Comparison of ENCODE assay signal across 12 mouse cellular contexts in the genomic region with DNA sequence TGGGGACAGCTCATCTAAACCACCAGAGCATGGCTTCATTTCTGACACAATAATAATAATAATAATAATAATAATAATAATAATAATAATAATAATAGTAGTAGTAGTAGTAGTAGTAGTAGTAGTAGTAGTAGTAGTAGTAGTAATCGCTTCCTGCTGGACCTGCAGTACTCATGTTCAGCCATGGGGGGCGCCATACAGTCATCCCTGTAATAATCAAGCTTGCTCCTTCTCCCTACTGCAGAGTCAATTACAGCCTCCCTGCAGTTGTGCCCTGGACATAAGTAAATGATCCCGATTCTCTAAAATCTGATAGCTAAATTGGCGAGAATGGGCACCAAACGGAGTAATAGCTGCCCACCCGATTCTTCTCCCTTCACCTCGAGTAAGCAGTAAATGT.
A peak's percentile ranks its signal among the peaks of the same experiment; 100 is the strongest.
DNase-seq lines count a peak whose midpoint lies in the region; TF ChIP-seq lines count a peak whose summit lies in the region.
"Had no signal": no experiment of that assay in that cellular context is flagged by ENCODE, and none has a peak within 500 bp of the region (broad histone marks: within the 10 kb centered on the region; RNA-seq: fewer than 3 reads in every experiment).

No protein-coding gene starts in this region.

- no peak overlapping the region for H3K27ac ChIP-seq in left cerebral cortex, adult 2 months
- H3K27ac ChIP-seq in bone marrow macrophage, adult 2 months (ENCODE audit: insufficient read depth, low read depth, low read length), result no peak overlapping the region
- H3K27ac ChIP-seq: limb, embryonic 12.5 days had no signal

- intact Hi-C loops in left cerebral cortex, adult 2 months (cut with DNase I), result loop anchor here (5.0 kb wide), 1 partner anchor 239 kb away; no protein-coding TSS in a partner anchor
- intact Hi-C loops in left cerebral cortex, postnatal 36 days (cut with DNase I), result no loop called here
- intact Hi-C loops in heart, postnatal 14 days (cut with DNase I), result no loop called here

- no peak for DNase-seq in left cerebral cortex, adult 2 months (ENCODE audit: extremely low spot score in 1 of 2, low spot score in 2 of 2)
- DNase-seq in left cerebral cortex, postnatal 36 days (ENCODE audit: low spot score in 2 of 2), result no peak
- DNase-seq in ES-CJ7 (ENCODE audit: low read depth, low spot score), result peak; percentile 36
- peak; percentile 15 for DNase-seq in splenic B cell, adult 2 months (ENCODE audit: low read depth, low spot score)
- DNase-seq in layer of hippocampus, postnatal 10 days (ENCODE audit: low spot score in 2 of 2), result no peak
- DNase-seq in spleen, postnatal 36 days (ENCODE audit: low spot score in 2 of 2), result no peak
- DNase-seq in heart, postnatal 14 days, result no peak
- DNase-seq: gastrocnemius, postnatal 36 days; right cerebral cortex, postnatal 14 days had no signal

- peaks cover 13% of the 10 kb centered on the region for H3K4me1 ChIP-seq in bone marrow macrophage, adult 2 months (ENCODE audit: control insufficient read depth, insufficient read depth, low read length)

- H3K36me3 ChIP-seq in splenic B cell, adult 2 months (ENCODE audit: control insufficient read depth, insufficient read depth, low read length, poor library complexity, severe bottlenecking), result no peaks in the 10 kb centered on the region
- H3K36me3 ChIP-seq: limb, embryonic 12.5 days had no signal

- H3K4me3 ChIP-seq in left cerebral cortex, adult 2 months, result no peak overlapping the region
- no peak overlapping the region for H3K4me3 ChIP-seq in bone marrow macrophage, adult 2 months (ENCODE audit: insufficient read depth, low read length)
- H3K4me3 ChIP-seq: limb, embryonic 12.5 days; megakaryocyte, embryonic 14.5 days had no signal

- peak; percentile 36 for TF ChIP-seq CTCF in left cerebral cortex, adult 2 months (IDR thresholded peaks at IDR 0.05)
- TF ChIP-seq CTCF in bone marrow macrophage, adult 2 months (IDR thresholded peaks at IDR 0.05; ENCODE audit: low read depth, low read length), result peak; percentile 24; the same call in 1 of the 2 replicates

- H3K27me3 ChIP-seq in splenic B cell, adult 2 months (ENCODE audit: control insufficient read depth, insufficient read depth, low read length, poor library complexity, severe bottlenecking), result no peaks in the 10 kb centered on the region
- H3K27me3 ChIP-seq: limb, embryonic 12.5 days had no signal

- no peak for TF ChIP-seq POLR2A in bone marrow macrophage, adult 2 months (IDR thresholded peaks at IDR 0.05; ENCODE audit: borderline replicate concordance, low read depth, low read length)

Comparison
In these comparisons a context has a peak if more than half of its experiments do, and no peak if none do; other contexts are left out.
1. DNase-seq: peak in ES-CJ7 (single experiment) and splenic B cell, adult 2 months (single experiment); none in left cerebral cortex, adult 2 months (0 of 2), left cerebral cortex, postnatal 36 days (0 of 2), layer of hippocampus, postnatal 10 days (0 of 2), spleen, postnatal 36 days (0 of 2) and heart, postnatal 14 days (0 of 2).